Mouse (Mus musculus): ENCODE measurements at regions not wholly inside any gene's neighbourhood (a gene's known extent, or its start where the extent isn't known, plus 50 kb on each side); places are given as distances from the start of the nearest gene placed in this dataset.

GRCm38 (mm10) chr16:95809127-95809876, 107.4 kb downstream of the Ets2 start:
- no peak for DNase-seq

- peak in 1 of 2 experiments; percentile 13 for DNase-seq
Measured at GRCm38 (mm10) chr16:95806510-95806909, 104.6 kb downstream of the Ets2 start.

- DNase-seq = no peak
Measured at GRCm38 (mm10) chr16:95804199-95804598, 102.3 kb downstream of the Ets2 start.

- no peak for DNase-seq
Measured at GRCm38 (mm10) chr16:95802641-95803040, 100.8 kb downstream of the Ets2 start.

GRCm38 (mm10) chr16:95802207-95802606, 100.3 kb downstream of the Ets2 start:
- DNase-seq = no peak

GRCm38 (mm10) chr16:95800911-95801442, 99.1 kb downstream of the Ets2 start:
- no peak for DNase-seq

- DNase-seq = no peak
Measured at GRCm38 (mm10) chr16:95798582-95798981, 96.7 kb downstream of the Ets2 start.

GRCm38 (mm10) chr16:95798099-95798498, 96.2 kb downstream of the Ets2 start:
- DNase-seq = no peak

- no peak for DNase-seq
Measured at GRCm38 (mm10) chr16:95797141-95797540, 95.3 kb downstream of the Ets2 start.

GRCm38 (mm10) chr16:95794876-95795275, 93.0 kb downstream of the Ets2 start:
- DNase-seq = no peak

GRCm38 (mm10) chr16:95794281-95794727, 92.4 kb downstream of the Ets2 start:
- DNase-seq = no peak

- DNase-seq = no peak
Measured at GRCm38 (mm10) chr16:95790691-95791090, 88.8 kb downstream of the Ets2 start.

- DNase-seq = no peak
Measured at GRCm38 (mm10) chr16:95789548-95789947, 87.7 kb downstream of the Ets2 start.

GRCm38 (mm10) chr16:95781681-95782080, 79.8 kb downstream of the Ets2 start:
- DNase-seq = no peak

GRCm38 (mm10) chr16:95780431-95780830, 78.6 kb downstream of the Ets2 start:
- no peak for DNase-seq

GRCm38 (mm10) chr16:95778845-95779722, 77.2 kb downstream of the Ets2 start:
- DNase-seq = no peak

- no peak for DNase-seq
Measured at GRCm38 (mm10) chr16:95778173-95778572, 76.3 kb downstream of the Ets2 start.

- peak; percentile 75 to 78 for DNase-seq
Measured at GRCm38 (mm10) chr16:95776610-95777363, 74.9 kb downstream of the Ets2 start.

- no peak for DNase-seq
Measured at GRCm38 (mm10) chr16:95776010-95776409, 74.1 kb downstream of the Ets2 start.

- DNase-seq = no peak
Measured at GRCm38 (mm10) chr16:95775361-95775760, 73.5 kb downstream of the Ets2 start.

- no peak for DNase-seq
Measured at GRCm38 (mm10) chr16:95773151-95773550, 71.3 kb downstream of the Ets2 start.

Data from lung, adult 18-20 months (tissue).